Mouse (Mus musculus) thymus, adult 2 months (tissue): ENCODE data around the gene Far1.

Experiments used
- CTCF ChIP-seq: fragments of 200-500 bp; IDR thresholded peaks from 2 replicates; pipeline ENCODE4 v1.5.1; 2012; ENCODE audit warnings: mild to moderate bottlenecking, control low read depth, low read length, moderate library complexity, borderline replicate concordance; ENCODE audit not compliant: control insufficient read depth, poor library complexity, insufficient read depth; ENCODE audit errors: extremely low read depth
- POLR2A ChIP-seq: fragments of 200-500 bp; IDR thresholded peaks from 2 replicates; pipeline ENCODE4 v1.6.1; 2012; ENCODE audit warnings: mild to moderate bottlenecking, low read length, control low read depth, moderate library complexity; ENCODE audit not compliant: control insufficient read depth, poor library complexity, insufficient read depth; ENCODE audit errors: extremely low read depth

DNA sequence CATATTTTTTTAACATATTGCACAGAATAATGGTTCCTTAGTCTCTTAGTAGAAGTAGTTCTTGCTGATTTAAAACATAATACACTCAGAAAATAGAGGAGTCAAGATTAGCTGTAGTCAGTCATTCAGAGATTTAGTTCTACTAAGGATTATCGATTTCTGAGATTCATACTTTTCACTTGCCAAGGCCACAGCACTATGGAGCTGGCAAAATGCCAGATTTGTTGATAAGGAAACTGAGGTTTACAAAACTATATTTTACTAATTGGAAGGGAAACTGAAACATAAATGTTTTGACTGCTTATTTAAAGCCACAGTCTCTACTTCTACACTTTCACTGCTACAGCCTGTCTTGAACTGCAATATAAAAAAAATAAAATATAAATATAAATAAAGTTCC, 53.3 kb downstream of the Far1 start:
- TF ChIP-seq CTCF (no peak), POLR2A (no peak)
